Mouse (Mus musculus) heart, postnatal 0 days (tissue): ENCODE results near the gene Mfrp. TPM values are rescaled to one million over a fixed set of nuclear protein-coding genes. Genes with fewer than 3 reads are reported as not detected.

Experiments used
- ATAC-seq: fragments of 200-750 bp; cut with Nextera tagmentation; 2 replicates; pipeline ENCODE4 v1.8.0; 2017; ENCODE audit warnings: low read depth, moderate number of reproducible peaks, moderate library complexity; ENCODE audit not compliant: insufficient read depth
- DNase-seq: peaks from one replicate; pipeline ENCODE4 v3.0.0-alpha.2; 2016; ENCODE audit warnings: low spot score
- H3K27ac ChIP-seq: fragments of 300-500 bp; sonication (generic); 2 replicates; pipeline ENCODE4 v1.5.1; 2014; ENCODE audit warnings: low read depth, mild to moderate bottlenecking
- H3K27me3 ChIP-seq: fragments of 300-500 bp; sonication (generic); 2 replicates; pipeline ENCODE4 v1.6.1; 2014; ENCODE audit warnings: low read length, mixed read lengths; ENCODE audit not compliant: control insufficient read depth, insufficient read depth
- H3K36me3 ChIP-seq: fragments of 300-500 bp; sonication (generic); replicated peaks from 2 replicates; pipeline ENCODE4 v1.6.1; 2014; ENCODE audit warnings: low read length, mixed read lengths; ENCODE audit not compliant: control insufficient read depth, insufficient read depth
- H3K4me1 ChIP-seq: fragments of 300-500 bp; sonication (generic); 2 replicates; pipeline ENCODE4 v1.6.1; 2014; ENCODE audit warnings: antibody characterized with exemption; ENCODE audit not compliant: control insufficient read depth, insufficient read depth
- H3K4me2 ChIP-seq: fragments of 300-500 bp; sonication (generic); 2 replicates; pipeline ENCODE4 v1.6.1; 2014; ENCODE audit warnings: low read depth, mild to moderate bottlenecking, low read length, moderate library complexity
- H3K4me3 ChIP-seq: fragments of 300-500 bp; sonication (generic); 2 replicates; pipeline ENCODE4 v1.5.1; 2014; ENCODE audit warnings: low read depth, low read length
- H3K9ac ChIP-seq: fragments of 300-500 bp; sonication (generic); replicated peaks from 2 replicates; pipeline ENCODE4 v1.6.1; 2014; ENCODE audit warnings: low read depth, low read length, mixed read lengths
- H3K9me3 ChIP-seq: fragments of 300-500 bp; sonication (generic); replicated peaks from 2 replicates; pipeline ENCODE4 v1.6.1; 2016; ENCODE audit warnings: low read length; ENCODE audit not compliant: control insufficient read depth
- CTCF ChIP-seq: IDR thresholded peaks from 2 replicates; pipeline ENCODE4 v1.5.1; 2016; ENCODE audit warnings: antibody characterized with exemption, control low read depth, low read depth
- EP300 ChIP-seq: IDR thresholded peaks from 2 replicates; pipeline ENCODE4 v1.6.1; 2016; ENCODE audit warnings: antibody characterized with exemption, low read depth
- WGBS: fragments of 180-500 bp; shearing (Covaris S2); extraction: QIAGEN DNeasy Blood & Tissue Kit; methylation state at CpG from one replicate; pipeline ENCODE4 v1.1.7; 2014; 5-methylcytosine and 5-hydroxymethylcytosine counted together
- polyA plus RNA-seq: library from polyadenylated mRNA; unstranded; fragments of >200 nt; fragmentation: Nextera tagmentation; extraction: Ambion mirVana; gene quantifications from 2 replicates; pipeline ENCODE4 v1.2.1, GENCODE M21; 2015
- total RNA-seq: library from RNA; depleted of rRNA; stranded (reverse); fragments of >200 nt; gene quantifications from 2 replicates; pipeline ENCODE4 v1.2.3, GENCODE M21; 2014; ENCODE audit warnings: low replicate concordance

Gene Mfrp
- total and polyA plus RNA-seq, 2 experiments from 2014 or later: not detected

- Histone ChIP-seq H3K36me3 (peaks cover 8% of the 10 kb centered on the region; the same call in 1 of the 2 replicates), H3K9me3 (no peaks in the 10 kb centered on the region), H3K4me3 (no peak overlapping the region), H3K9ac (no peak overlapping the region), H3K27me3 (no peaks in the 10 kb centered on the region), H3K27ac (peak overlapping the region; percentile 7; the same call in 1 of the 2 replicates), H3K4me2 (no peak overlapping the region), H3K4me1 (peaks cover 63% of the 10 kb centered on the region)
- DNase-seq (no peak), ATAC-seq (no peak)
- TF ChIP-seq EP300 (no peak), CTCF (no peak)
- 70% methylated on average over 16 of the region's 16 CpGs for WGBS
Observed at GRCm38 (mm10) chr9:44075996-44076763, 25.3 kb upstream of the Mfrp start.

- no peak overlapping the region for H3K4me3 ChIP-seq
- no peak; the same call in 1 of the 2 replicates for ATAC-seq
- 18% methylated on average over 5 of the region's 5 CpGs for WGBS
- no peaks in the 10 kb centered on the region for H3K9me3 ChIP-seq
- no peaks in the 10 kb centered on the region for H3K27me3 ChIP-seq
- H3K27ac ChIP-seq: no peak overlapping the region
- peak; percentile 86 for DNase-seq
- no peak overlapping the region for H3K4me2 ChIP-seq
- peaks cover 8% of the 10 kb centered on the region; the same call in 1 of the 2 replicates for H3K36me3 ChIP-seq
- no peak overlapping the region for H3K9ac ChIP-seq
- TF ChIP-seq EP300 (no peak), CTCF (peak; percentile 56)
- peaks cover 64% of the 10 kb centered on the region for H3K4me1 ChIP-seq
Observed at GRCm38 (mm10) chr9:44076764-44077120, 24.8 kb upstream of the Mfrp start.

GRCm38 (mm10) chr9:44077266-44077910, 24.1 kb upstream of the Mfrp start:
- peak overlapping the region; percentile 84 for H3K27ac ChIP-seq
- TF ChIP-seq EP300 (no peak), CTCF (no peak)
- ATAC-seq (no peak), DNase-seq (no peak)
- no peak overlapping the region for H3K4me3 ChIP-seq
- H3K36me3 ChIP-seq: peaks cover 8% of the 10 kb centered on the region; the same call in 1 of the 2 replicates
- no peaks in the 10 kb centered on the region for H3K27me3 ChIP-seq
- H3K4me1 ChIP-seq: peaks cover 59% of the 10 kb centered on the region
- no peaks in the 10 kb centered on the region for H3K9me3 ChIP-seq
- H3K9ac ChIP-seq: no peak overlapping the region
- no peak overlapping the region; the same call in 1 of the 2 replicates for H3K4me2 ChIP-seq
- WGBS: 73% methylated on average over 11 of the region's 11 CpGs

- no peaks in the 10 kb centered on the region for H3K9me3 ChIP-seq
- TF ChIP-seq CTCF: no peak
- no peak for TF ChIP-seq EP300
- H3K27me3 ChIP-seq: no peaks in the 10 kb centered on the region
- H3K4me1 ChIP-seq: peaks cover 59% of the 10 kb centered on the region
- H3K4me3 ChIP-seq: no peak overlapping the region
- 52% methylated on average over 10 of the region's 10 CpGs for WGBS
- peak overlapping the region; percentile 84 for H3K27ac ChIP-seq
- peak overlapping the region; percentile 36 for H3K4me2 ChIP-seq
- H3K36me3 ChIP-seq: peaks cover 8% of the 10 kb centered on the region; the same call in 1 of the 2 replicates
- no peak for ATAC-seq
- no peak for DNase-seq
- no peak overlapping the region; the same call in 1 of the 2 replicates for H3K9ac ChIP-seq
Observed at GRCm38 (mm10) chr9:44078136-44078797, 23.3 kb upstream of the Mfrp start.

- no peaks in the 10 kb centered on the region for H3K27me3 ChIP-seq
- peak overlapping the region; percentile 84 for H3K27ac ChIP-seq
- ATAC-seq (peak; percentile 93), DNase-seq (peak; percentile 95)
- no peaks in the 10 kb centered on the region for H3K9me3 ChIP-seq
- H3K4me2 ChIP-seq: peak overlapping the region; percentile 36
- 10% methylated on average over 15 of the region's 16 CpGs for WGBS
- peaks cover 62% of the 10 kb centered on the region for H3K4me1 ChIP-seq
- no peak overlapping the region for H3K4me3 ChIP-seq
- H3K9ac ChIP-seq: peak overlapping the region; percentile 30; the same call in 1 of the 2 replicates
- peaks cover 8% of the 10 kb centered on the region; the same call in 1 of the 2 replicates for H3K36me3 ChIP-seq
- TF ChIP-seq EP300: peak; percentile 95
- TF ChIP-seq CTCF: no peak
Observed at GRCm38 (mm10) chr9:44078955-44079756, 22.4 kb upstream of the Mfrp start.
